ENCODE assay signal across 11 mouse cellular contexts in genomic region chr9:111213501-111213900, GRCm38 (mm10). TPM values are rescaled to one million over a fixed set of nuclear protein-coding genes. Genes with fewer than 3 reads are reported as not detected.
DNase-seq lines count a peak whose midpoint lies in the region; ATAC-seq and TF ChIP-seq lines count a peak whose summit lies in the region.
"Had no signal": no experiment of that assay in that cellular context is flagged by ENCODE, and none has a peak within 500 bp of the region (broad histone marks: within the 10 kb centered on the region; RNA-seq: fewer than 3 reads in every experiment).

No protein-coding gene starts in this region.

- no peak overlapping the region for H3K4me3 ChIP-seq in intestine, embryonic 16.5 days (ENCODE audit: low read length)
- no peak overlapping the region for H3K4me3 ChIP-seq in intestine, postnatal 0 days (ENCODE audit: low read depth, low read length)
- no peak overlapping the region for H3K4me3 ChIP-seq in heart, embryonic 16.5 days (ENCODE audit: low read length)
- H3K4me3 ChIP-seq in lung, embryonic 16.5 days (ENCODE audit: low read length) = no peak overlapping the region
- H3K4me3 ChIP-seq in forebrain, embryonic 13.5 days = no peak overlapping the region

- H3K4me2 ChIP-seq in intestine, embryonic 16.5 days (ENCODE audit: low read depth, low read length) = no peak overlapping the region
- no peak overlapping the region for H3K4me2 ChIP-seq in intestine, postnatal 0 days (replicated peaks; ENCODE audit: low read depth)
- H3K4me2 ChIP-seq in heart, embryonic 16.5 days (ENCODE audit: low read depth, low read length) = no peak overlapping the region
- no peak overlapping the region for H3K4me2 ChIP-seq in lung, embryonic 16.5 days (ENCODE audit: low read depth, low read length)
- H3K4me2 ChIP-seq in forebrain, embryonic 13.5 days = no peak overlapping the region

- no peak for ATAC-seq in intestine, embryonic 16.5 days
- no peak for ATAC-seq in intestine, postnatal 0 days
- ATAC-seq in heart, embryonic 16.5 days (replicated peaks; ENCODE audit: extremely low read depth, insufficient read depth, low FRiP score) = peak; percentile 62; the same call in 1 of the 2 replicates
- peak; percentile 68; the same call in 1 of the 2 replicates for ATAC-seq in lung, embryonic 16.5 days (ENCODE audit: low read depth)
- ATAC-seq in forebrain, embryonic 13.5 days = no peak
- ATAC-seq: inflammation-experienced regulatory T-cells, adult 6 months had no signal

- H3K9me3 ChIP-seq in intestine, embryonic 16.5 days (ENCODE audit: control insufficient read depth, low read length) = no peaks in the 10 kb centered on the region
- H3K9me3 ChIP-seq in intestine, postnatal 0 days (ENCODE audit: control insufficient read depth) = no peaks in the 10 kb centered on the region
- no peaks in the 10 kb centered on the region for H3K9me3 ChIP-seq in heart, embryonic 16.5 days (replicated peaks; ENCODE audit: control insufficient read depth, low read length)
- no peaks in the 10 kb centered on the region for H3K9me3 ChIP-seq in lung, embryonic 16.5 days (ENCODE audit: control insufficient read depth, low read length)
- no peaks in the 10 kb centered on the region for H3K9me3 ChIP-seq in forebrain, embryonic 13.5 days (replicated peaks)

- peak; percentile 9 for DNase-seq in NIH3T3 (ENCODE audit: low read depth)
- no peak for DNase-seq in cerebellum, adult 9-10 months
- DNase-seq in cerebellum, adult 11-12 months = no peak
- DNase-seq: adrenal gland, postnatal 14 days; thymus, adult 2 months had no signal

- H3K9ac ChIP-seq in intestine, embryonic 16.5 days (ENCODE audit: low read depth, low read length) = no peak overlapping the region
- no peak overlapping the region for H3K9ac ChIP-seq in intestine, postnatal 0 days (ENCODE audit: low read depth, low read length)
- H3K9ac ChIP-seq in heart, embryonic 16.5 days (ENCODE audit: low read length) = peak overlapping the region; percentile 1; the same call in 1 of the 2 replicates
- no peak overlapping the region for H3K9ac ChIP-seq in lung, embryonic 16.5 days (ENCODE audit: low read length)
- H3K9ac ChIP-seq in forebrain, embryonic 13.5 days = no peak overlapping the region

- H3K4me1 ChIP-seq in intestine, embryonic 16.5 days (ENCODE audit: control insufficient read depth, insufficient read depth, low read length) = peaks cover 22% of the 10 kb centered on the region
- H3K4me1 ChIP-seq in intestine, postnatal 0 days (replicated peaks; ENCODE audit: control insufficient read depth, insufficient read depth, low read length) = no peaks in the 10 kb centered on the region
- peaks cover 20% of the 10 kb centered on the region for H3K4me1 ChIP-seq in heart, embryonic 16.5 days (ENCODE audit: control insufficient read depth, insufficient read depth, low read length)
- peaks cover 6% of the 10 kb centered on the region for H3K4me1 ChIP-seq in lung, embryonic 16.5 days (replicated peaks; ENCODE audit: control insufficient read depth, insufficient read depth, low read length)
- H3K4me1 ChIP-seq in forebrain, embryonic 13.5 days = no peaks in the 10 kb centered on the region

- no peak for TF ChIP-seq CTCF in intestine, postnatal 0 days (IDR thresholded peaks at IDR 0.05; ENCODE audit: low read depth)

- 63% methylated on average over 6 of the region's 6 CpGs for WGBS in intestine, embryonic 16.5 days
- 58% methylated on average over 6 of the region's 6 CpGs for WGBS in intestine, postnatal 0 days
- WGBS in heart, embryonic 16.5 days = 33% methylated on average over 6 of the region's 6 CpGs
- 31% methylated on average over 6 of the region's 6 CpGs for WGBS in lung, embryonic 16.5 days
- WGBS in forebrain, embryonic 13.5 days = 85% methylated on average over 6 of the region's 6 CpGs

- no peaks in the 10 kb centered on the region for H3K27me3 ChIP-seq in intestine, embryonic 16.5 days (replicated peaks; ENCODE audit: control insufficient read depth, insufficient read depth, low read length)
- no peaks in the 10 kb centered on the region for H3K27me3 ChIP-seq in intestine, postnatal 0 days (replicated peaks; ENCODE audit: control insufficient read depth, insufficient read depth, low read length)
- no peaks in the 10 kb centered on the region for H3K27me3 ChIP-seq in heart, embryonic 16.5 days (ENCODE audit: control insufficient read depth, insufficient read depth, low read length)
- H3K27me3 ChIP-seq in lung, embryonic 16.5 days (ENCODE audit: control insufficient read depth, insufficient read depth, low read depth, low read length) = no peaks in the 10 kb centered on the region
- no peaks in the 10 kb centered on the region for H3K27me3 ChIP-seq in forebrain, embryonic 13.5 days

- peak overlapping the region; percentile 57 for H3K27ac ChIP-seq in intestine, embryonic 16.5 days (ENCODE audit: low read length)
- H3K27ac ChIP-seq in intestine, postnatal 0 days (ENCODE audit: low read depth, low read length) = no peak overlapping the region
- peak overlapping the region; percentile 46 for H3K27ac ChIP-seq in heart, embryonic 16.5 days (ENCODE audit: low read length)
- peak overlapping the region; percentile 47; the same call in 1 of the 2 replicates for H3K27ac ChIP-seq in lung, embryonic 16.5 days (ENCODE audit: low read length)
- H3K27ac ChIP-seq in forebrain, embryonic 13.5 days = no peak overlapping the region

- H3K36me3 ChIP-seq in intestine, embryonic 16.5 days (ENCODE audit: control insufficient read depth, insufficient read depth, low read length) = 0 out of 2 replicates have a peak, but pooled peaks cover 8% of the 10 kb centered on the region
- H3K36me3 ChIP-seq in intestine, postnatal 0 days (ENCODE audit: control insufficient read depth, insufficient read depth) = peaks cover 31% of the 10 kb centered on the region
- peaks cover 16% of the 10 kb centered on the region for H3K36me3 ChIP-seq in heart, embryonic 16.5 days (ENCODE audit: control insufficient read depth, insufficient read depth)
- peaks cover 4% of the 10 kb centered on the region; the same call in 1 of the 2 replicates for H3K36me3 ChIP-seq in lung, embryonic 16.5 days (ENCODE audit: control insufficient read depth, insufficient read depth, low read length)
- peaks cover 25% of the 10 kb centered on the region for H3K36me3 ChIP-seq in forebrain, embryonic 13.5 days (ENCODE audit: poor library complexity, severe bottlenecking)

RNA-seq across cellular contexts. Expression of gene Mlh1, which starts 58.1 kb away (rescaled TPM):
- polyA plus RNA-seq in intestine, embryonic 16.5 days (2015; fragmentation: Nextera tagmentation; extraction: Ambion mirVana) = 41.7 and 43.3 TPM in 2 replicates
- 11.7 and 12.3 TPM in 2 replicates for polyA plus RNA-seq in intestine, postnatal 0 days (2015; fragmentation: Nextera tagmentation; extraction: Ambion mirVana)
- 34.5 and 34.6 TPM in 2 replicates for polyA plus RNA-seq in heart, embryonic 16.5 days (2015; fragmentation: Nextera tagmentation; extraction: Ambion mirVana)
- 35.0 and 37.3 TPM in 2 replicates for polyA plus RNA-seq in lung, embryonic 16.5 days (2015; fragmentation: Nextera tagmentation; extraction: Ambion mirVana)
- polyA plus RNA-seq in forebrain, embryonic 13.5 days (2015; fragmentation: Nextera tagmentation; extraction: Ambion mirVana) = 35.1 and 41.0 TPM in 2 replicates

RNA-seq across cellular contexts. Expression of gene Epm2aip1, which starts 58.2 kb away (rescaled TPM):
- polyA plus RNA-seq in intestine, embryonic 16.5 days (2015; fragmentation: Nextera tagmentation; extraction: Ambion mirVana) = 16.2 and 17.6 TPM in 2 replicates
- 8.0 TPM in 2 replicates for polyA plus RNA-seq in intestine, postnatal 0 days (2015; fragmentation: Nextera tagmentation; extraction: Ambion mirVana)
- polyA plus RNA-seq in heart, embryonic 16.5 days (2015; fragmentation: Nextera tagmentation; extraction: Ambion mirVana) = 18.9 and 21.5 TPM in 2 replicates
- 24.2 and 24.4 TPM in 2 replicates for polyA plus RNA-seq in lung, embryonic 16.5 days (2015; fragmentation: Nextera tagmentation; extraction: Ambion mirVana)
- polyA plus RNA-seq in forebrain, embryonic 13.5 days (2015; fragmentation: Nextera tagmentation; extraction: Ambion mirVana) = 34.0 and 40.4 TPM in 2 replicates

Comparison
In these comparisons a context has a peak if more than half of its experiments do, and no peak if none do; other contexts are left out.
1. H3K27ac ChIP-seq: peak in intestine, embryonic 16.5 days (single experiment), heart, embryonic 16.5 days (single experiment) and lung, embryonic 16.5 days (single experiment); none in intestine, postnatal 0 days (single experiment) and forebrain, embryonic 13.5 days (single experiment).
2. ATAC-seq: peak in heart, embryonic 16.5 days (single experiment) and lung, embryonic 16.5 days (single experiment); none in intestine, embryonic 16.5 days (single experiment), intestine, postnatal 0 days (single experiment) and forebrain, embryonic 13.5 days (single experiment).